Mouse (Mus musculus) small intestine, adult 2 months (tissue): ENCODE measurements at regions not wholly inside any gene's neighbourhood (a gene's known extent, or its start where the extent isn't known, plus 50 kb on each side); places are given as distances from the start of the nearest gene placed in this dataset.

Experiments used
- CTCF ChIP-seq: fragments of 200-500 bp; IDR thresholded peaks from 2 replicates; pipeline ENCODE4 v1.5.1; 2012; ENCODE audit warnings: low read depth, mild to moderate bottlenecking, control low read depth, inconsistent platforms, low read length, moderate library complexity, mixed read lengths; ENCODE audit not compliant: insufficient replicate concordance, insufficient read length; ENCODE audit errors: extremely low read depth
- POLR2A ChIP-seq: fragments of 200-500 bp; IDR thresholded peaks from 2 replicates; pipeline ENCODE4 v1.6.1; 2012; ENCODE audit warnings: low read depth, mild to moderate bottlenecking, control low read depth, inconsistent platforms, low read length, moderate library complexity

DNA sequence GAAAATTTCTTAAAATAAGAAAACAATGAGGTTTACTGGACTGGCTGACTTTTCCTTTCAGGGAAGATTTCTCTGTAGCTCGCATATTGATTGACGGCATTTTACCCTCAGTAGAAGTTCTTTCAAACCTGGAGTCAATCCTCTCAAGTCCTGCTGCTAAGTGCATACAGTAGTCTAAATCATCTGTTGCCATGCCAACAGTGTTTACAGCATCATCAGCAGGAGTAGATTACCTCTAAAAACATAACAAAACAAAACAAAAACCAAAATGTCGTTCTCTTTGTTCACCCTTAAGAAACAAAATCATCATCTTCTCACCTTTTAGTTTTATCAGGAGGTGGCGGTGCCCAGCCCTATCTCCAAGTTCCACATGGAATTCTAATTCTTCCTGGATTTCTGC is 143.8 kb downstream of the Icos start:
- TF ChIP-seq CTCF, result no peak
- no peak for TF ChIP-seq POLR2A
